Mouse (Mus musculus): ENCODE data around the gene Ccdc110.

Ccdc110 gene

GRCm38 (mm10) chr8:45934582-45935014 lies at the start of gene Ccdc110:
Ccdc110 (plus strand) TSS chr8:45934619.
- DNase-seq (ENCODE audit: low read depth, low spot score): peak; percentile 48

- DNase-seq (ENCODE audit: low read depth, low spot score): no peak
Measured at GRCm38 (mm10) chr8:45885202-45885685, 49.2 kb upstream of the Ccdc110 start, which contains the start of gene Pdlim3. Pdlim3 (plus strand) TSS chr8:45885461.

- DNase-seq (ENCODE audit: low read depth, low spot score): no peak
Measured at GRCm38 (mm10) chr8:45885775-45886174, 48.6 kb upstream of the Ccdc110 start.

GRCm38 (mm10) chr8:45889737-45890136 lies 44.7 kb upstream of the Ccdc110 start:
- no peak for DNase-seq (ENCODE audit: low read depth, low spot score)

- no peak for DNase-seq (ENCODE audit: low read depth, low spot score)
Measured at GRCm38 (mm10) chr8:45896590-45896989, 37.8 kb upstream of the Ccdc110 start.

- no peak for DNase-seq (ENCODE audit: low read depth, low spot score)
Measured at GRCm38 (mm10) chr8:45899783-45900182, 34.6 kb upstream of the Ccdc110 start.

- DNase-seq (ENCODE audit: low read depth, low spot score): no peak
Measured at GRCm38 (mm10) chr8:45901626-45902025, 32.8 kb upstream of the Ccdc110 start.

- DNase-seq (ENCODE audit: low read depth, low spot score): no peak
Measured at GRCm38 (mm10) chr8:45903659-45904058, 30.8 kb upstream of the Ccdc110 start.

GRCm38 (mm10) chr8:45905591-45906250 lies 28.7 kb upstream of the Ccdc110 start:
- no peak for DNase-seq (ENCODE audit: low read depth, low spot score)

- no peak for DNase-seq (ENCODE audit: low read depth, low spot score)
Measured at GRCm38 (mm10) chr8:45906251-45906619, 28.2 kb upstream of the Ccdc110 start.

GRCm38 (mm10) chr8:45913707-45914106 lies 20.7 kb upstream of the Ccdc110 start:
- DNase-seq (ENCODE audit: low read depth, low spot score): no peak

- DNase-seq (ENCODE audit: low read depth, low spot score): no peak
Measured at GRCm38 (mm10) chr8:45916496-45916895, 17.9 kb upstream of the Ccdc110 start.

- DNase-seq (ENCODE audit: low read depth, low spot score): no peak
Measured at GRCm38 (mm10) chr8:45917040-45917679, 17.3 kb upstream of the Ccdc110 start.

GRCm38 (mm10) chr8:45918891-45919290 lies 15.5 kb upstream of the Ccdc110 start:
- DNase-seq (ENCODE audit: low read depth, low spot score): no peak

- DNase-seq (ENCODE audit: low read depth, low spot score): no peak
Measured at GRCm38 (mm10) chr8:45920392-45920791, 14.0 kb upstream of the Ccdc110 start.

GRCm38 (mm10) chr8:45922116-45922515 lies 12.3 kb upstream of the Ccdc110 start:
- no peak for DNase-seq (ENCODE audit: low read depth, low spot score)

GRCm38 (mm10) chr8:45936986-45937385 lies 2.6 kb downstream of the Ccdc110 start:
- no peak for DNase-seq (ENCODE audit: low read depth, low spot score)

GRCm38 (mm10) chr8:45946283-45946682 lies 11.9 kb downstream of the Ccdc110 start:
- no peak for DNase-seq (ENCODE audit: low read depth, low spot score)

- no peak for DNase-seq (ENCODE audit: low read depth, low spot score)
Measured at GRCm38 (mm10) chr8:45950622-45951021, 16.2 kb downstream of the Ccdc110 start.

- DNase-seq (ENCODE audit: low read depth, low spot score): no peak
Measured at GRCm38 (mm10) chr8:45970894-45971293, 36.5 kb downstream of the Ccdc110 start.

GRCm38 (mm10) chr8:45973988-45974505 lies 39.6 kb downstream of the Ccdc110 start:
- no peak for DNase-seq (ENCODE audit: low read depth, low spot score)

- DNase-seq (ENCODE audit: low read depth, low spot score): peak; percentile 93
Measured at GRCm38 (mm10) chr8:45975126-45975836, 40.9 kb downstream of the Ccdc110 start, which contains the start of the genes 1700029J07Rik and Ufsp2. 1700029J07Rik (minus strand) TSS chr8:45975252. Ufsp2 (plus strand) TSS chr8:45975528.

All from c-Kit-negative CD71-positive TER-119-positive erythroid progenitor cells, embryonic 14.5 days (primary cell).